Mouse (Mus musculus) heart, embryonic 11.5 days (tissue): ENCODE measurements around the gene Ambra1. TPM values are rescaled to one million over a fixed set of nuclear protein-coding genes. Genes with fewer than 3 reads are reported as not detected.

Experiments
- ATAC-seq: fragments of 200-750 bp; cut with Nextera tagmentation; replicated peaks from 2 replicates; pipeline ENCODE4 v1.8.0; 2017; ENCODE audit warnings: moderate library complexity; ENCODE audit not compliant: insufficient number of reproducible peaks, low FRiP score, low TSS enrichment
- H3K27ac ChIP-seq: fragments of 300-500 bp; sonication (generic); 2 replicates; pipeline ENCODE4 v1.5.1; 2014; ENCODE audit warnings: mild to moderate bottlenecking, low read depth, low read length
- H3K27me3 ChIP-seq: fragments of 300-500 bp; sonication (generic); 2 replicates; pipeline ENCODE4 v1.6.1; 2014; ENCODE audit warnings: mild to moderate bottlenecking, low read length, mixed read lengths; ENCODE audit not compliant: control insufficient read depth, insufficient read depth
- H3K36me3 ChIP-seq: fragments of 300-500 bp; sonication (generic); 2 replicates; pipeline ENCODE4 v1.6.1; 2014; ENCODE audit warnings: mild to moderate bottlenecking, low read length, moderate library complexity, mixed read lengths; ENCODE audit not compliant: control insufficient read depth, insufficient read depth
- H3K4me1 ChIP-seq: fragments of 300-500 bp; sonication (generic); 2 replicates; pipeline ENCODE4 v1.6.1; 2014; ENCODE audit warnings: low read length; ENCODE audit not compliant: control insufficient read depth, insufficient read depth
- H3K4me2 ChIP-seq: fragments of 300-500 bp; sonication (generic); 2 replicates; pipeline ENCODE4 v1.6.1; 2014; ENCODE audit warnings: mild to moderate bottlenecking, moderate library complexity
- H3K4me3 ChIP-seq: fragments of 300-500 bp; sonication (generic); 2 replicates; pipeline ENCODE4 v1.5.1; 2014; ENCODE audit warnings: low read depth, low read length
- H3K9ac ChIP-seq: fragments of 300-500 bp; sonication (generic); 2 replicates; pipeline ENCODE4 v1.6.1; 2014; ENCODE audit warnings: mild to moderate bottlenecking, low read depth, low read length, moderate library complexity
- H3K9me3 ChIP-seq: fragments of 300-500 bp; sonication (generic); replicated peaks from 2 replicates; pipeline ENCODE4 v1.6.1; 2016; ENCODE audit warnings: low read length; ENCODE audit not compliant: control insufficient read depth
- WGBS: fragments of 180-500 bp; shearing (Covaris S2); extraction: QIAGEN DNeasy Blood & Tissue Kit; methylation state at CpG from one replicate; pipeline ENCODE4 v1.1.7; 2014; ENCODE audit not compliant: insufficient replicate concordance; 5-methylcytosine and 5-hydroxymethylcytosine counted together
- polyA plus RNA-seq: library from polyadenylated mRNA; unstranded; fragments of >200 nt; fragmentation: Nextera tagmentation; extraction: Ambion mirVana; gene quantifications from 2 replicates; pipeline ENCODE4 v1.2.1, GENCODE M21; 2014

Gene Ambra1
- polyA plus RNA-seq, 1 experiment from 2014 or later = 12.1 TPM

- Histone ChIP-seq H3K9ac (no peak overlapping the region), H3K27ac (no peak overlapping the region), H3K27me3 (no peaks in the 10 kb centered on the region), H3K9me3 (no peaks in the 10 kb centered on the region), H3K4me1 (0 out of 2 replicates have a peak, but pooled peaks cover 4% of the 10 kb centered on the region), H3K4me2 (no peak overlapping the region), H3K36me3 (peaks cover 14% of the 10 kb centered on the region), H3K4me3 (no peak overlapping the region)
- no peak for ATAC-seq
- WGBS = 85% methylated on average over 17 of the region's 17 CpGs
Observed at GRCm38 (mm10) chr2:91771921-91772705, 42.2 kb downstream of the Ambra1 start.

- H3K9me3 ChIP-seq = no peaks in the 10 kb centered on the region
- H3K27ac ChIP-seq = no peak overlapping the region
- no peak overlapping the region for H3K4me3 ChIP-seq
- 85% methylated on average over 7 of the region's 7 CpGs for WGBS
- no peaks in the 10 kb centered on the region for H3K27me3 ChIP-seq
- ATAC-seq = no peak
- H3K9ac ChIP-seq = no peak overlapping the region
- H3K4me2 ChIP-seq = no peak overlapping the region
- H3K36me3 ChIP-seq = peaks cover 14% of the 10 kb centered on the region
- 0 out of 2 replicates have a peak, but pooled peaks cover 4% of the 10 kb centered on the region for H3K4me1 ChIP-seq
Observed at GRCm38 (mm10) chr2:91773309-91773708, 43.4 kb downstream of the Ambra1 start.

- Histone ChIP-seq H3K36me3 (no peaks in the 10 kb centered on the region), H3K27ac (no peak overlapping the region), H3K9ac (no peak overlapping the region), H3K27me3 (no peaks in the 10 kb centered on the region), H3K4me2 (no peak overlapping the region), H3K4me3 (no peak overlapping the region), H3K4me1 (0 out of 2 replicates have a peak, but pooled peaks cover 4% of the 10 kb centered on the region), H3K9me3 (no peaks in the 10 kb centered on the region)
- WGBS = 69% methylated on average over 3 of the region's 3 CpGs
- no peak for ATAC-seq
Observed at GRCm38 (mm10) chr2:91779166-91779565, 49.2 kb downstream of the Ambra1 start.

GRCm38 (mm10) chr2:91791621-91792020 lies 61.7 kb downstream of the Ambra1 start:
- H3K36me3 ChIP-seq = no peaks in the 10 kb centered on the region
- no peak overlapping the region for H3K4me3 ChIP-seq
- no peak for ATAC-seq
- WGBS = 12% methylated on average over 2 of the region's 2 CpGs
- H3K9ac ChIP-seq = no peak overlapping the region
- peaks cover 13% of the 10 kb centered on the region; the same call in 1 of the 2 replicates for H3K4me1 ChIP-seq
- no peak overlapping the region for H3K4me2 ChIP-seq
- H3K27me3 ChIP-seq = no peaks in the 10 kb centered on the region
- no peaks in the 10 kb centered on the region for H3K9me3 ChIP-seq
- no peak overlapping the region for H3K27ac ChIP-seq

GRCm38 (mm10) chr2:91792346-91792745 lies 62.4 kb downstream of the Ambra1 start:
- Histone ChIP-seq H3K4me2 (no peak overlapping the region), H3K36me3 (no peaks in the 10 kb centered on the region), H3K4me3 (no peak overlapping the region), H3K4me1 (peaks cover 9% of the 10 kb centered on the region; the same call in 1 of the 2 replicates), H3K27me3 (no peaks in the 10 kb centered on the region), H3K27ac (no peak overlapping the region), H3K9ac (no peak overlapping the region), H3K9me3 (no peaks in the 10 kb centered on the region)
- 74% methylated on average over 1 of the region's 1 CpGs for WGBS
- ATAC-seq = no peak

DNA sequence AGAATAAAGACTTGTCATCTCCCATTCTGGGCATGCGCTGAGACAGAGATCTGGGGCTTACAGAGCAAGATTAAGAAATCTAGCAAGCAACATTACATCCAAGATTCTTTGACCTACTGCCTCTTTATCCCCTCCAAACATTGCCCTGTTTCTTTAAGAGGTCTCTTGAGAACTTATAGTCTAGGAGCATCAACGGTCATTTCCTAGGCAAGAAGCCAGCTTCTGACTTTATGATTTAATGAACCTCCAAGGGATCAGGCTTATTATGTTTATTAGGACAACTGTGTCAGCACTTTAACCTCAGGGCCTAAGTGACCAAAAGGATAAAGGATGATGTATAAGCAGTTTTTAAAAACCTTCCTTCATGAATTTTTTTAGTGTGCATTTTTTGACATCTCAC lies 64.5 kb downstream of the Ambra1 start:
- WGBS = 80% methylated on average over 2 of the region's 2 CpGs
- Histone ChIP-seq H3K9me3 (no peaks in the 10 kb centered on the region), H3K27me3 (no peaks in the 10 kb centered on the region), H3K36me3 (no peaks in the 10 kb centered on the region), H3K4me1 (peaks cover 4% of the 10 kb centered on the region; the same call in 1 of the 2 replicates), H3K27ac (no peak overlapping the region), H3K9ac (no peak overlapping the region), H3K4me3 (no peak overlapping the region), H3K4me2 (no peak overlapping the region)
- ATAC-seq = no peak

DNA sequence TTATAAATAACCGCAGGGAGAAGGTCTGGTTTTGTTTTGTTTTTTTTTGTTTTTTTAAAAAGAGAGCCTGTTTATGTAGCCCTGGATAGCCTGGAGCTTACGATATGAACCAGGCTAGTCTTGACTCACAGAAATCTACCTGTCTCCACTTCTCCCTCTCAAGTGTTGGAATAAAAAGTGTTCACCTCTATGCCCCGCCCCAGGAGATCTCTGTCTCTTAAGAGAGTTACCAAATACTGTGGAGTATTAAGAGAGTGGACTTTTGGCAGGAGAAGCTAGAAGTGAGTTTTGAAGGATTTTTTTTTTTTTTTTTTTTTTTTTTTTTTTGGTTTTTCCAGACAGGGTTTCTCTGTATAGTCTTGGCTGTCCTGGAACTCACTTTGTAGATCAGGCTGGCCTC lies 65.2 kb downstream of the Ambra1 start:
- no peaks in the 10 kb centered on the region for H3K9me3 ChIP-seq
- no peaks in the 10 kb centered on the region for H3K36me3 ChIP-seq
- no peak for ATAC-seq
- H3K27me3 ChIP-seq = no peaks in the 10 kb centered on the region
- WGBS = 92% methylated on average over 3 of the region's 3 CpGs
- H3K9ac ChIP-seq = no peak overlapping the region
- H3K4me1 ChIP-seq = peaks cover 4% of the 10 kb centered on the region; the same call in 1 of the 2 replicates
- H3K4me3 ChIP-seq = no peak overlapping the region
- H3K27ac ChIP-seq = no peak overlapping the region
- no peak overlapping the region for H3K4me2 ChIP-seq

DNA sequence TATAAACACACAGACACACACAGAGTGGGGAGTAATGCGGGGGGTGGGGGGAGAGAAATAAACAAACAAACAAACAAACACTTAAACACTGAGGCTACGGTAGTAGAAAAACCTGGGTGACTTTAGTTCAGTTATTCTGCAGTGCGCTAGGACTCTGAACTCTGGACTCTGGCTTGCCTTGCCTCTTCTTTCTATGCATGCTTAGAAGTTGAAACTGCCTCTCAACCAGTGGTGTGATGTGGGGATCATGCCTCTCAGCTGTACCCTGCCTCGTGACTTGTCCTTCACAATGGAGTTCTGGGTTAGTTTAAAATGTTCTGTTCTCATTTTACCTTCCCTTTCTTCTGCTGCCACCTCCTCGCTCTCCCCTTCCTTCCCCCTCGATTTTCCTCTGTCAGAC lies 81.5 kb downstream of the Ambra1 start:
- Histone ChIP-seq H3K9me3 (no peaks in the 10 kb centered on the region), H3K27ac (no peak overlapping the region), H3K36me3 (no peaks in the 10 kb centered on the region; the same call in 1 of the 2 replicates), H3K4me1 (no peaks in the 10 kb centered on the region), H3K9ac (no peak overlapping the region), H3K4me2 (no peak overlapping the region), H3K4me3 (no peak overlapping the region), H3K27me3 (no peaks in the 10 kb centered on the region)
- WGBS = 90% methylated on average over 6 of the region's 6 CpGs
- ATAC-seq = no peak

- Histone ChIP-seq H3K9me3 (no peaks in the 10 kb centered on the region), H3K4me2 (no peak overlapping the region), H3K36me3 (no peaks in the 10 kb centered on the region; the same call in 1 of the 2 replicates), H3K9ac (no peak overlapping the region), H3K4me3 (no peak overlapping the region), H3K27me3 (no peaks in the 10 kb centered on the region), H3K4me1 (no peaks in the 10 kb centered on the region), H3K27ac (no peak overlapping the region)
- no peak for ATAC-seq
Observed at GRCm38 (mm10) chr2:91816741-91817140, 86.8 kb downstream of the Ambra1 start.
